Comparison of ENCODE assay signal across 9 mouse cellular contexts in the genomic region with DNA sequence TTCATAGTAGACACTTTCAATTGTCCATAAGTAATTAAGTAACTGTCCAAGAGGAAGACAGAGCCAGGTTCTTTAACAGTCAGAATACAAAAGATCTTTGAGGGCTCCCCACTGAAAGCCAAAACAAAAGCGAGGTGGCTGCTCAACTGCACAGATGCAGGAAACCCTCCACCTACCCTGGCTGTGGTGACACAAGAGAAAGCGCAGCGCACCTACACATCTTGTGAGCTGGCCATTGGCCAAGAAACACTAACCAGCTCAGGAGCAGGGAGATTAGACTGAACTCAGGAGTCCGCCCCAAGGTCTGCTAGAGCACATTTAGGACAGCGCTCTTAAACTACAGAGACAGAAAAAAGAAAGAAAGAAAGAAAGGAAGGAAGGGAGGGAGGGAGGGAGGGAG.
DNase-seq lines count a peak whose midpoint lies in the region; ATAC-seq lines count a peak whose summit lies in the region.
"Had no signal": no experiment of that assay in that cellular context is flagged by ENCODE, and none has a peak within 500 bp of the region (broad histone marks: within the 10 kb centered on the region; RNA-seq: fewer than 3 reads in every experiment).

No protein-coding gene starts in this region.

- 30% methylated on average over 5 of the region's 5 CpGs for WGBS in forebrain, embryonic 13.5 days

- ATAC-seq in forebrain, embryonic 13.5 days: no peak

- H3K9me3 ChIP-seq in forebrain, embryonic 13.5 days (replicated peaks): no peaks in the 10 kb centered on the region
- H3K9me3 ChIP-seq: megakaryocyte, embryonic 14.5 days had no signal

- H3K9ac ChIP-seq in forebrain, embryonic 13.5 days: no peak overlapping the region

- no peak overlapping the region for H3K4me2 ChIP-seq in forebrain, embryonic 13.5 days

- H3K36me3 ChIP-seq in forebrain, embryonic 13.5 days (ENCODE audit: poor library complexity, severe bottlenecking): no peaks in the 10 kb centered on the region

- no peaks in the 10 kb centered on the region for H3K27me3 ChIP-seq in forebrain, embryonic 13.5 days
- H3K27me3 ChIP-seq: megakaryocyte, embryonic 14.5 days had no signal

- DNase-seq in adrenal gland, postnatal 10 days: peak; percentile 38
- DNase-seq in adrenal gland, adult 8-10 months: no peak
- peak; percentile 24 for DNase-seq in ZHBTc4 (ENCODE audit: low read depth, low spot score)
- peak; percentile 52 to 55 for DNase-seq in heart, postnatal 36 days
- DNase-seq in lung, postnatal 10 days: peak; percentile 35
- DNase-seq in cerebellum, adult 9-11 months: no peak
- no peak for DNase-seq in layer of hippocampus, adult 9-11 months

- intact Hi-C loops in heart, postnatal 36 days (cut with DNase I): no loop called here

- H3K27ac ChIP-seq in forebrain, embryonic 13.5 days: no peak overlapping the region

- peaks cover 13% of the 10 kb centered on the region for H3K4me1 ChIP-seq in forebrain, embryonic 13.5 days

- H3K4me3 ChIP-seq in forebrain, embryonic 13.5 days: no peak overlapping the region
- H3K4me3 ChIP-seq: megakaryocyte, embryonic 14.5 days had no signal

Comparison
In these comparisons a context has a peak if more than half of its experiments do, and no peak if none do; other contexts are left out.
1. DNase-seq: peak in adrenal gland, postnatal 10 days (single experiment), ZHBTc4 (single experiment), heart, postnatal 36 days (2 of 2) and lung, postnatal 10 days (single experiment); none in adrenal gland, adult 8-10 months (single experiment), cerebellum, adult 9-11 months (single experiment) and layer of hippocampus, adult 9-11 months (single experiment).